Mouse (Mus musculus): Measurements from ENCODE around the gene Gm4177. TPM values are rescaled to one million over a fixed set of nuclear protein-coding genes. Genes with fewer than 3 reads are reported as not detected.
"Not testable (repeated sequence)": the region's sequence is repeated elsewhere in the genome, so short reads cannot be mapped to it uniquely, and the experiment has no call there.

Gene Gm4177
- polyA plus RNA-seq (2015; fragmentation: Nextera tagmentation; extraction: Ambion mirVana): not detected in 2 replicates

DNA sequence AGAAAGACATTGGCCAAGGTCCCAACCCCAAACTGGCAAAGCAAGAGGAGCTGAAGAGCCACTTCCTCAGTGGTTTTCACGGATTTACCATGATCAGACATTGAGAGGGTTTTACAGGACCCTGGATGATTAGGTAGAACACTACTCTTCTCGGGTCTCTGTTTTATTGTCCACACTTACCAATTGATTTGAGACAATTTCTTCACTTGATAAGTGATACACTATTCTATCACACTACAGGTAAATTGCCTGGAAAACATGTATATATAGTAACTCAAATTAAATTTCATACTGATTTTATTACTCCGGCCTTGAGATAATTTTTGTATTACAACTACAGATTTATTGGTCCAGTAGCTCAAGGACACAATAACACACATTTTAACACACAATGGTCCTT lies at the start of gene Gm4177:
Gm4177 (minus strand) TSS at position 101 of the 400 bp plus-strand sequence.
- ATAC-seq: not testable (repeated sequence)
- no CpG with 5 or more reads among the region's 3 CpGs for WGBS

DNA sequence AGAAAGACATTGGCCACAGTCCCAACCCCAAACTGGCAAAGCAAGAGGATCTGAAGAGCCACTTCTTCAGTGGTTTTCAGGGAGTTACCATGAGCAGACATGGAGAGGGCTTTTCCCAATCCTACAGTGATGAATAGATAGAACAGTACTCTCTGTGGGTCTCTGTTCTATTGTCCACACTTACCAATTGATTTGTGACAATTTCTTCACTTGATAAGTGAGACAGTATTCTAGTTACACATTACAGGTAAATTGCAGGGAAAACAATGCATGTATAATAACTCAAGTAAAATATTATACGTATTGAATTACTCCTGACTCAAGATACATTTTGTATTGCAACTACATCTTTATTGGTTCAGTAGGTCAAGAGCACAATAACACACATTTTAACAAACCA lies 47.6 kb upstream of the Gm4177 start, which contains the start of gene Gm5725:
Gm5725 (minus strand) TSS at position 101 of the 400 bp plus-strand sequence.
- DNase-seq (ENCODE audit: low spot score); H3K9ac ChIP-seq (replicated peaks; ENCODE audit: low read depth); H3K4me2 ChIP-seq (replicated peaks; ENCODE audit: low read depth, low read length); H3K27ac ChIP-seq (ENCODE audit: low read length); H3K4me3 ChIP-seq (ENCODE audit: low read depth, low read length); H3K36me3 ChIP-seq (ENCODE audit: insufficient read depth, low read length); H3K4me1 ChIP-seq (ENCODE audit: insufficient read depth, low read depth, low read length); H3K27me3 ChIP-seq (replicated peaks; ENCODE audit: insufficient read depth, low read length); H3K9me3 ChIP-seq (ENCODE audit: low read length); ATAC-seq: not testable (repeated sequence)
- no CpG with 5 or more reads among the region's 1 CpGs for WGBS

More for the DNA sequence above, at the start of gene Gm4177:
- H3K27me3 ChIP-seq (replicated peaks; ENCODE audit: insufficient read depth, low read length); H3K36me3 ChIP-seq (ENCODE audit: insufficient read depth, low read length); H3K9me3 ChIP-seq (ENCODE audit: low read length); H3K4me1 ChIP-seq (ENCODE audit: insufficient read depth, low read depth, low read length); H3K4me3 ChIP-seq (ENCODE audit: low read depth, low read length); H3K9ac ChIP-seq (replicated peaks; ENCODE audit: low read depth); H3K27ac ChIP-seq (ENCODE audit: low read length); DNase-seq (ENCODE audit: low spot score); H3K4me2 ChIP-seq (replicated peaks; ENCODE audit: low read depth, low read length): not testable (repeated sequence)

DNA sequence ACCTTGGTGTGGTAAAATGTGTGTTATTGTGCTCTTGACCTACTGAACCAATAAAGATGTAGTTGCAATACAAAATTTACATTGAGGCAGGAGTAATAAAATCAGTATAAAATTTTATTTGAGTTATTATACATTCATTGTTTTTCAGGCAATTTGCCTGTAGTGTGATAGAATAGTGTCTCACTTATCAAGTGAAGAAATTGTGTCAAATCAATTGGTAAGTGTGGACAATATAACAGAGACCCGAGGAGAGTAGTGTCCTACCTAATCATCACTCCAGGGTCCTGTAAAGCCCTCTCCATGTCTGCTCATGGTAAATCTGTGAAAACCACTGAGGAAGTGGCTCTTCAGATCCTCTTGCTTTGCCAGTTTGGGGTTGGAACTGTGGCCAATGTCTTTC lies 35.5 kb upstream of the Gm4177 start, which contains the start of gene Vmn1r135:
Vmn1r135 (plus strand) TSS at position 301 of the 400 bp plus-strand sequence.
- ATAC-seq; H3K36me3 ChIP-seq (ENCODE audit: insufficient read depth, low read length); H3K27ac ChIP-seq (ENCODE audit: low read length); H3K27me3 ChIP-seq (replicated peaks; ENCODE audit: insufficient read depth, low read length); DNase-seq (ENCODE audit: low spot score); H3K4me1 ChIP-seq (ENCODE audit: insufficient read depth, low read depth, low read length); H3K4me2 ChIP-seq (replicated peaks; ENCODE audit: low read depth, low read length); H3K9ac ChIP-seq (replicated peaks; ENCODE audit: low read depth); H3K4me3 ChIP-seq (ENCODE audit: low read depth, low read length); H3K9me3 ChIP-seq (ENCODE audit: low read length): not testable (repeated sequence)
- WGBS: no CpG with 5 or more reads among the region's 1 CpGs

DNA sequence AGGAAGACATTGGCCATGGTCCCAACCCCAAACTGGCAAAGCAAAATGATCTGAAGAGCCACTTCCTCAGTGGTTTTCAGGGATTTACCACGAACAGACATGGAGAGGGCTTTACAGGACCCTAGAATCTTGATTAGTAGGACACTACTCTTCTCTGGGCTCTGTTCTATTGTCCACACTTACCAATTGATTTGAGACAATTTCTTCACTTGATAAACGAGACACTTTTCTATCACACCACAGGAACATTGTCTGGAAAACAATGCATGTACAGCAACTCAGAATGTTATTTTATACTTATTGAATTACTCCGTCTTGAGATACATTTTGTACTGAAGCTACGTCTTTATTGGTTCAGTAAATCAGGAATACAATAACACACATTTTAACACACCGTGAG lies 35.2 kb downstream of the Gm4177 start, which contains the start of gene Gm4175:
Gm4175 (minus strand) TSS at position 101 of the 400 bp plus-strand sequence.
- not testable (repeated sequence) for H3K36me3 ChIP-seq (ENCODE audit: insufficient read depth, low read length); H3K4me2 ChIP-seq (replicated peaks; ENCODE audit: low read depth, low read length); ATAC-seq; H3K27ac ChIP-seq (ENCODE audit: low read length); H3K27me3 ChIP-seq (replicated peaks; ENCODE audit: insufficient read depth, low read length); H3K9ac ChIP-seq (replicated peaks; ENCODE audit: low read depth); DNase-seq (ENCODE audit: low spot score); H3K4me3 ChIP-seq (ENCODE audit: low read depth, low read length); H3K4me1 ChIP-seq (ENCODE audit: insufficient read depth, low read depth, low read length); H3K9me3 ChIP-seq (ENCODE audit: low read length)
- no CpG with 5 or more reads among the region's 5 CpGs for WGBS

Other genes starting within 250 kb of the Gm4177 start
- gene Vmn1r132, start 182.6 kb downstream of the Gm4177 start, polyA plus RNA-seq (2015; fragmentation: Nextera tagmentation; extraction: Ambion mirVana): not detected in 2 replicates
- gene Gm4175, start 35.3 kb downstream of the Gm4177 start, polyA plus RNA-seq (2015; fragmentation: Nextera tagmentation; extraction: Ambion mirVana): not detected in 2 replicates
- gene Vmn1r135, start 35.6 kb upstream of the Gm4177 start, polyA plus RNA-seq (2015; fragmentation: Nextera tagmentation; extraction: Ambion mirVana): not detected in 2 replicates
- gene Gm5725, start 47.5 kb upstream of the Gm4177 start, polyA plus RNA-seq (2015; fragmentation: Nextera tagmentation; extraction: Ambion mirVana): not detected in 2 replicates
- gene Gm5891, start 124.6 kb upstream of the Gm4177 start, polyA plus RNA-seq (2015; fragmentation: Nextera tagmentation; extraction: Ambion mirVana): not detected in 2 replicates
- gene Vmn1r137, start 197.9 kb upstream of the Gm4177 start, polyA plus RNA-seq (2015; fragmentation: Nextera tagmentation; extraction: Ambion mirVana): not detected in 2 replicates
- not detected in 2 replicates for gene Vmn1r138, start 232.2 kb upstream of the Gm4177 start, polyA plus RNA-seq (2015; fragmentation: Nextera tagmentation; extraction: Ambion mirVana)

Measured in lung, postnatal 0 days (tissue).